Mouse (Mus musculus) thymus, adult 2 months (tissue): ENCODE data around the gene Micall1. TPM values are rescaled to one million over a fixed set of nuclear protein-coding genes. Genes with fewer than 3 reads are reported as not detected.
A peak's percentile ranks its signal among the peaks of the same experiment; 100 is the strongest.

Experiments
- DNase-seq: peaks from one replicate; pipeline ENCODE4 v3.0.0; 2021
- H3K27ac ChIP-seq: fragments of 200-500 bp; 2 replicates; pipeline ENCODE4 v1.5.1; 2012; ENCODE audit warnings: low read length, control low read depth; ENCODE audit not compliant: control insufficient read depth, insufficient read depth
- H3K27me3 ChIP-seq: fragments of 200-500 bp; 2 replicates; pipeline ENCODE4 v1.6.1; 2012; ENCODE audit warnings: mild to moderate bottlenecking, low read length, moderate library complexity, mixed read lengths; ENCODE audit not compliant: control insufficient read depth, insufficient read depth
- H3K36me3 ChIP-seq: fragments of 200-500 bp; 2 replicates; pipeline ENCODE4 v1.6.1; 2012; ENCODE audit warnings: mild to moderate bottlenecking, low read length, moderate library complexity; ENCODE audit not compliant: control insufficient read depth, insufficient read depth
- H3K4me1 ChIP-seq: fragments of 200-500 bp; replicated peaks from 2 replicates; pipeline ENCODE4 v1.6.1; 2012; ENCODE audit warnings: low read length; ENCODE audit not compliant: control insufficient read depth, insufficient read depth
- H3K4me3 ChIP-seq: fragments of 200-500 bp; 2 replicates; pipeline ENCODE4 v1.5.1; 2012; ENCODE audit warnings: mild to moderate bottlenecking, low read length, control low read depth, moderate library complexity; ENCODE audit not compliant: control insufficient read depth, insufficient read depth
- CTCF ChIP-seq: fragments of 200-500 bp; IDR thresholded peaks from 2 replicates; pipeline ENCODE4 v1.5.1; 2012; ENCODE audit warnings: mild to moderate bottlenecking, control low read depth, low read length, moderate library complexity, borderline replicate concordance; ENCODE audit not compliant: control insufficient read depth, poor library complexity, insufficient read depth; ENCODE audit errors: extremely low read depth
- POLR2A ChIP-seq: fragments of 200-500 bp; IDR thresholded peaks from 2 replicates; pipeline ENCODE4 v1.6.1; 2012; ENCODE audit warnings: mild to moderate bottlenecking, low read length, control low read depth, moderate library complexity; ENCODE audit not compliant: control insufficient read depth, poor library complexity, insufficient read depth; ENCODE audit errors: extremely low read depth
- WGBS: fragments of 180-500 bp; shearing (Covaris S2); methylation state at CpG from one replicate; pipeline ENCODE4 v1.1.7; 2018; 5-methylcytosine and 5-hydroxymethylcytosine counted together
- polyA plus RNA-seq: library from polyadenylated mRNA; depleted of rRNA; stranded (reverse); fragments of >200 nt; gene quantifications from 2 replicates; pipeline ENCODE4 v1.2.3, GENCODE M21; 2012

Micall1 gene
- polyA plus RNA-seq, 1 experiment: 47.3 TPM

DNA sequence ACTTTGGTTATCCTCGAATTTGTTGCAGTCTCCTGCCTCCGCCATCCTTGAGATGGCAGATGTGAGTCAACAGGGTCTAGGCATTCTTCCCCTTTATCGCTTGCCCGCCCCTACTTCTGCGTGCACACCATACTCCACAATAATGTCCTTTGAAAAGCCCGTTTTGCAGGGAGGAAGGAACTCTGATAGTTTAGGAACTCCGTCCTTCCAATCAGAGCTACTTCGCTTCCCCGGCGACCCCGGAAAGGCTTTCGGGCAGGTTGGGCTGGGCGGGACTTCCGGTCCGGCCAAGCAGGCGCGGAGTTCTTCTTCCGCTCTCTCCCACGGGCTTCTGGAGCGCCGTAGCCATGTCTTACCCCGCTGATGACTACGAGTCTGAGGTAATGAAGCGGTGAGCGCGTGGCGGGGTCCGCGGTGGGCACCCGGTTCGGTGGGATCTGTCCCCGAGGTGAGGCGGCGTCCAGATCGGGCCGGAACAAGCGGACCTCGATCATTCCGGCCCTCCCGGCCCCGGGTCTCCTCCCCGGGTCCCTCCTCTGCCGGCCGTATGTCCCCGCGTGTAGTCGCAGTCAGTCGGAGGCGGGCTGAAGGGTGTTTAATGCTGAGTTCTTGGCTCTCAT, 33.7 kb upstream of the Micall1 start, which contains the start of gene Eif3l:
Gene Eif3l (plus strand): TSS at position 267 of the 620 bp plus-strand sequence.
- WGBS: under 1% methylated on average over 49 of the region's 49 CpGs
- peak; percentile 47 for TF ChIP-seq POLR2A
- TF ChIP-seq CTCF: 0 out of 2 replicates have a peak, but pooled peaks have one; percentile 29
- Histone ChIP-seq H3K36me3 (peaks cover 32% of the 10 kb centered on the region), H3K27me3 (no peaks in the 10 kb centered on the region), H3K4me1 (peaks cover 13% of the 10 kb centered on the region), H3K27ac (peak within 1 kb of the TSS; percentile 63; the same call in 1 of the 2 replicates), H3K4me3 (peak within 1 kb of the TSS; percentile 98)
- peak; percentile 85 for DNase-seq

DNA sequence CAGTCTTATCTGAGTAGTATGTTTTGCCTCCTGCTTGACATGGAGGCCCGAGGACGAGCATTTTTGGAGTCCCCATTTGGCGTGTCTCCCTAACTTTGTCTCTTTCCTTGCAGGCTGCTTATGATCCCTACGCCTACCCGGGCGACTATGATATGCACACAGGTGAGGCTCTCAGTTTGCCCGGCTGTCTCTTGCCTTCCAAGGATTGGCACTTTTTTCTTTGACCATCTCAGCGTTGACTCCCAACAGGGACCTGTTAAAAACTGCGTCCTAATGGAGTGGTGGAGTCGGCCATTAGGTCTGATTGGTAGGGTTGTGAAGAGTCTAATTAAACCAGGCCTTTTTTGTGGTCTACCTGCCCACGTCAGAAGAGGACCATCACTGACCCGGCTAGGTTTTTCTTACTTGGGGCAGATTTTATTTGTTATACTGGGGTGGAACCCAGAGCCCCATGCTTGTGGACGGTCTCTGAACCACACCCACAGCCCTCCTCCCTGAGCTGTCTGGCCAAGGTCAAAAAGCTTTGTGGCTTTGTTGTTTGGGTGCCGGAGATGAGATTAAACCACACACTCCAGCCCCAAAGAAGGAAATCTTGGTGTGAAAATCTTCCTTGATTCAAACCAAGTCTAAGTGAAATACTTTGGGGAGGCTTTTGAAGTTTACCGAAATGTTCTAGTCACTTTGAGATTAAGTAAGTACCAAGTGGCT, 32.9 kb upstream of the Micall1 start:
- Histone ChIP-seq H3K27ac (no peak overlapping the region), H3K36me3 (peaks cover 36% of the 10 kb centered on the region), H3K4me3 (peak overlapping the region; percentile 98), H3K4me1 (peaks cover 13% of the 10 kb centered on the region), H3K27me3 (no peaks in the 10 kb centered on the region)
- DNase-seq: no peak
- TF ChIP-seq CTCF: no peak
- TF ChIP-seq POLR2A: no peak
- 28% methylated on average over 15 of the region's 15 CpGs for WGBS

GRCm38 (mm10) chr15:79079567-79079966, 29.1 kb upstream of the Micall1 start:
- Histone ChIP-seq H3K4me1 (peaks cover 10% of the 10 kb centered on the region), H3K4me3 (no peak overlapping the region), H3K27me3 (no peaks in the 10 kb centered on the region), H3K36me3 (peaks cover 70% of the 10 kb centered on the region), H3K27ac (no peak overlapping the region)
- DNase-seq: no peak
- TF ChIP-seq CTCF (no peak), POLR2A (no peak)
- 97% methylated on average over 7 of the region's 7 CpGs for WGBS

DNA sequence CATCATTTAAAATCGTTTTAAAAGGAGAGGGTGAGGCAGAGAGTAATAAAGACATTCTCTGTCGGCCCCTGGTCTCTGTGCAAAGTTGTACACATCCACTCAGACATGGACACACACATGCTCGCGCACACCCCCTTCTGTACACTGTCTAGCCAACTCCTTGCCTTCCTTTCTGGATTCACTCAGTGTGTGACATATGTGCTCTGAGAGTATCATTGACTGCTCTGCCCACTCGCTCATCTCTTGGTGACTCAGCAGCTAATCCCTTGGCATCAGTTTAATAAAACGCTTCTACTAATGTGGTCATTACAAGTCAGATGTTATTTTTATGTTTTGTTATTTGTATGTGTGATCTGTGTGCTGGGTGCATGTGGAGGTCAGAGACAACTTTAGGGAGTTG, 16.4 kb upstream of the Micall1 start:
- Histone ChIP-seq H3K27me3 (no peaks in the 10 kb centered on the region), H3K27ac (no peak overlapping the region), H3K36me3 (peaks cover 55% of the 10 kb centered on the region), H3K4me3 (no peak overlapping the region), H3K4me1 (no peaks in the 10 kb centered on the region)
- 96% methylated on average over 6 of the region's 6 CpGs for WGBS
- no peak for DNase-seq
- no peak for TF ChIP-seq POLR2A
- TF ChIP-seq CTCF: no peak

- Histone ChIP-seq H3K27me3 (no peaks in the 10 kb centered on the region), H3K27ac (no peak overlapping the region), H3K4me1 (no peaks in the 10 kb centered on the region), H3K36me3 (peaks cover 50% of the 10 kb centered on the region), H3K4me3 (no peak overlapping the region)
- DNase-seq: no peak
- no peak for TF ChIP-seq POLR2A
- no peak for TF ChIP-seq CTCF
- 92% methylated on average over 7 of the region's 7 CpGs for WGBS
These were observed 15.4 kb upstream of the Micall1 start for GRCm38 (mm10) chr15:79093083-79093839.

- H3K36me3 ChIP-seq: peaks cover 39% of the 10 kb centered on the region
- no peaks in the 10 kb centered on the region for H3K27me3 ChIP-seq
- DNase-seq: no peak
- H3K4me3 ChIP-seq: no peak overlapping the region
- H3K4me1 ChIP-seq: no peaks in the 10 kb centered on the region
- WGBS: 86% methylated on average over 5 of the region's 5 CpGs
- H3K27ac ChIP-seq: no peak overlapping the region
- TF ChIP-seq CTCF (no peak), POLR2A (no peak)
These were observed 13.2 kb upstream of the Micall1 start for GRCm38 (mm10) chr15:79095483-79095882.
